Mouse (Mus musculus) liver, embryonic 14.5 days (tissue): ENCODE measurements at regions not wholly inside any gene's neighbourhood (a gene's known extent, or its start where the extent isn't known, plus 50 kb on each side); places are given as distances from the start of the nearest gene placed in this dataset.

Experiments
- CTCF ChIP-seq: IDR thresholded peaks from 2 replicates; pipeline ENCODE4 v1.5.1; 2016; ENCODE audit warnings: antibody characterized with exemption, low read depth, control low read depth
- EP300 ChIP-seq: IDR thresholded peaks from 2 replicates; pipeline ENCODE4 v1.6.1; 2016; ENCODE audit warnings: antibody characterized with exemption, low read depth

DNA sequence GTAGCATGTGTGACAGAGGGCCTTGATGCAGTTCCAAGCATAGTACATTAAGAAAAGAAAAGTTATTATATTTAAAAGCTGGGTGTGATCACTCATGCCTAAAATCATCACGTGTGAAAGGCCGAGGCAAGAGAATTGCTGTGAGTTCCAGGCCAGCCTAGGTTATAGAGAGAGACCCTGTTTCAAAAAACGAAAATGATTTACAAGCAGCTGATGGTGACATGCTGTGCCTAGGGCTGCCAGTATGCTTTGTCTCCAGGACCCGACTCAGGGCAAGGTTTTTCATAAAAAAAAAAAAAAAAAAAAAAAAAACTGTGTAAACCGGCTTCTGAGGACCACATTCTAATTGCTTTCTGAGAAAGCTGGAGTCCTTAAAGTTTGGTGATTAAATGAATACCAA, 315.9 kb upstream of the Adgrl2 start:
- TF ChIP-seq CTCF = no peak
- TF ChIP-seq EP300 = no peak
